Mouse (Mus musculus): ENCODE results near the gene Tmem51. TPM values are rescaled to one million over a fixed set of nuclear protein-coding genes. Genes with fewer than 3 reads are reported as not detected.
"Not testable (repeated sequence)": the region's sequence is repeated elsewhere in the genome, so short reads cannot be mapped to it uniquely, and the experiment has no call there.

Tmem51 gene
- polyA plus RNA-seq, 1 experiment from 2014 or later: 5.9 TPM

GRCm38 (mm10) chr4:142000581-142000980 lies 83.5 kb downstream of the Tmem51 start:
- Histone ChIP-seq H3K4me1 (peaks cover 13% of the 10 kb centered on the region), H3K4me3 (replicated peaks) (no peak overlapping the region), H3K27ac (replicated peaks) (no peak overlapping the region), H3K4me2 (no peak overlapping the region), H3K27me3 (replicated peaks) (no peaks in the 10 kb centered on the region), H3K9ac (replicated peaks) (no peak overlapping the region), H3K9me3 (replicated peaks) (no peaks in the 10 kb centered on the region), H3K36me3 (no peaks in the 10 kb centered on the region)
- ATAC-seq (ENCODE audit: low FRiP score): no peak
- 62% methylated on average over 9 of the region's 9 CpGs for WGBS

DNA sequence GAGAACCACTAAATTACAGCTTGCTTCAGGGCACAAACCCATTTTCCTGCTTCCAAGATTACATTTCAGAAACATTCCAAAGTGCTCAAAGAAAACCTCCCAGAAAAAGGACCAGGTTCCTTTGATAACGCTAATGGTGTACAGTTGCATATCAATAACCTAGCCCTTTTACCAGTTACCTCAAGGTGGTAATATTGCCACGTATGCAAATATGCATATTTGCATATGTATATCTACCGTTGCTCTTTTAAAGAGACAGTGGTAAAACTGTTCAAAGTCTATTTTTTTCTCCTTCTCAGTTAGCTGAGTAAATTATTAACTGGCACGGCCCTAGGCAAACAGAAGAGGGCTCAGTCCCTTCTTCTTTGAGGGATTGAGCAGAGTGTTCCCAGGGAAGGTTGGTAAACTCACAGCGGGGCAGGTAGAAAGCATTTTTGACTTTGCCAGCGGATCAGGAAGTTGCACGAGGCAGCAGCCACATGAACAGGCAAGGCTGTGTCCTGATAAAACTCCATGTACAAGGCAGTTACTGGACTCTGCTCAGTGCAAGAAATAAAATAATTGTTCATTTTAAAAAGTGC lies 84.5 kb downstream of the Tmem51 start:
- Histone ChIP-seq H3K27me3 (replicated peaks) (no peaks in the 10 kb centered on the region), H3K36me3 (no peaks in the 10 kb centered on the region), H3K4me1 (peaks cover 12% of the 10 kb centered on the region; the same call in 1 of the 2 replicates), H3K4me3 (replicated peaks) (no peak overlapping the region), H3K4me2 (no peak overlapping the region), H3K9me3 (replicated peaks) (no peaks in the 10 kb centered on the region), H3K9ac (replicated peaks) (no peak overlapping the region), H3K27ac (replicated peaks) (no peak overlapping the region)
- no peak for ATAC-seq (ENCODE audit: low FRiP score)
- 55% methylated on average over 7 of the region's 7 CpGs for WGBS

DNA sequence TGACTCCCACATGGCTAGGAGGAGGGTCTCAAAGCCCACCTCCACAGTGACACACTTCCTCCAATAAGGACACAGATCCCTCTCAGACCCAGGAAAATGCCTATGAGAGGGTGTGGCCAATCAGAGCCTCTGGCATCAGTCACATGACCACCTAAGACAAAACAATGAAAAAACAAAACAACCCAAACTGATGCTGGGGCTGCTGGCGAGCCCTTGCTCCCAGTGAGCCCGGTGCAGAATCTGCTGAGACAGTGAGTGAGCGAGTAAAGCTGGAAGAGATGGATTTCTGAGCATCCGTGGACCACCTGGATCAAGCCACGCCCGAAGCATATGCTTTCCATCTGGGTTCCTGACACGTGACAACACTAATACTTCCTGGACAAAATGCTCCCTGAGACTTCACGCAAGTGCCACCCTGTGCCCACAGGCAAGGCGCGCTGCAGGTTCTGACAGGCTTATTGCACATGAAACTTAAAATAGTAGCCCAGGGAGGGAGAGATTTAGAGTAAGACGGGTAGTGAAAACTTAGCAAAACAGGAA lies 85.8 kb downstream of the Tmem51 start:
- Histone ChIP-seq H3K4me2 (peak overlapping the region; percentile 60), H3K9me3 (replicated peaks) (no peaks in the 10 kb centered on the region), H3K4me1 (peaks cover 12% of the 10 kb centered on the region; the same call in 1 of the 2 replicates), H3K27ac (replicated peaks) (peak overlapping the region; percentile 37; the same call in 1 of the 2 replicates), H3K36me3 (no peaks in the 10 kb centered on the region), H3K4me3 (replicated peaks) (peak overlapping the region; percentile 42), H3K9ac (replicated peaks) (peak overlapping the region; percentile 41), H3K27me3 (replicated peaks) (no peaks in the 10 kb centered on the region)
- 26% methylated on average over 11 of the region's 11 CpGs for WGBS
- ATAC-seq (ENCODE audit: low FRiP score): peak; percentile 89

DNA sequence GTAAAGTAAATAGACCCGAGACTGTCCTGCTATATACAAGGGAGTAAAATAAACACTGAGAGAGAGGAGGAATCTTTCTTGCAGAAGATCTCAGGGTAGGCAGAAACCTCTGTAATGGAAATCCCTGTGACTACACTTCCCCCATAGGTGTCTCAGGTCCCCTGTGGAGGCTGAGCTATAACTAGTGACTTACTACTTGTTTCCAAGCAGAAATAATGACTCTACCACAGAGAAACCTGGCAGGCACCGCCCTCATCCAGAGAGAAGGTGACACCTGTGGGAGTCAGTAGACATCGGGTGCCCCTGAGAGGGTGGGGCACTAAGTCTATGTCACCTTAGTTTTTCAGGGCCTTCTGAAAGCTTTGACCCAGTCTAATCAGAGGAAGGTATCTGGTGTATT lies 87.2 kb downstream of the Tmem51 start:
- 77% methylated on average over 3 of the region's 3 CpGs for WGBS
- Histone ChIP-seq H3K36me3 (no peaks in the 10 kb centered on the region), H3K9ac (replicated peaks) (no peak overlapping the region), H3K27ac (replicated peaks) (no peak overlapping the region), H3K4me2 (no peak overlapping the region), H3K9me3 (replicated peaks) (no peaks in the 10 kb centered on the region), H3K4me1 (peaks cover 12% of the 10 kb centered on the region; the same call in 1 of the 2 replicates), H3K27me3 (replicated peaks) (no peaks in the 10 kb centered on the region), H3K4me3 (replicated peaks) (no peak overlapping the region)
- ATAC-seq (ENCODE audit: low FRiP score): no peak

DNA sequence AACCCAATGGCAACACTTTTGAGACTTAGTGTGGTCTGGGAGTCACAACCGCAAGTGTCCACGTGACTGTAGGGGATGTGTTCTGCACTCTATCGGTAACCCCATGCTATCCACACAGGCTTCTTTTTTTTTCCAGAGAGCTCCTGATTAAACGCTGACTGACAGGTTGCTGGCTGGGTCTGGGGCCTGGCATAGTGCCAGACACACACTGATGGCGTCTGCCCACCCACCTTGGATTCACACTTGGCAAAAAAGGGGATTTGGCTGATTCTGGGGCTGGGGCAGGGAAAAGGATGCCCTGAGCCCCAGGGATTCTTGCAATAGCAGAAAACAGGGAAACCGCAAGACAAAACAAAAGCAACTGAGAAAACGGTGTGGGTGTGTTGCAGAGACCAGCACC lies 88.0 kb downstream of the Tmem51 start:
- Histone ChIP-seq H3K4me2 (no peak overlapping the region), H3K27me3 (replicated peaks) (no peaks in the 10 kb centered on the region), H3K4me3 (replicated peaks) (no peak overlapping the region), H3K9ac (replicated peaks) (no peak overlapping the region), H3K27ac (replicated peaks) (no peak overlapping the region), H3K36me3 (no peaks in the 10 kb centered on the region), H3K4me1 (peaks cover 12% of the 10 kb centered on the region; the same call in 1 of the 2 replicates), H3K9me3 (replicated peaks) (no peaks in the 10 kb centered on the region)
- no peak for ATAC-seq (ENCODE audit: low FRiP score)
- WGBS: 60% methylated on average over 7 of the region's 7 CpGs

DNA sequence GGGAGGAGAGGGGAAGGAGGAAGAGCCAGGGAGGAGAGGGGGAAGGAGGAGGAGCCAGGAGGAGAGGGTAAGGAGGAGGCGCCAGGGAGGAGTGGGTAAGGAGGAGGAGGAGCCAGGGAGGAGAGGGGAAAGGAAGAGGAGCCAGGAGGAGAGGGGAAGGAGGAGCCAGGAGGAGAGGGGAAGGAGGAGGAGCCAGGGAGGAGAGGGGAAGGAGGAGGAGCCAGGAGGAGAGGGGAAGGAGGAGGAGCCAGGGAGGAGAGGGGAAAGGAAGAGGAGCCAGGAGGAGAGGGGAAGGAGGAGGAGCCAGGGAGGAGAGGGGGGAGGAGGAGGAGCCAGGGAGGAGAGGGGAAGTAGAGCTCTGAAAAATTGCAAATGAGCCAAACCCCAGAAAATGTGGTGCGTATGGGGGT lies 90.0 kb downstream of the Tmem51 start:
- not testable (repeated sequence) for H3K9ac ChIP-seq (replicated peaks); H3K4me3 ChIP-seq (replicated peaks); H3K36me3 ChIP-seq; ATAC-seq (ENCODE audit: low FRiP score); H3K27me3 ChIP-seq (replicated peaks); H3K4me2 ChIP-seq; H3K27ac ChIP-seq (replicated peaks); H3K9me3 ChIP-seq (replicated peaks)
- peaks cover 12% of the 10 kb centered on the region; the same call in 1 of the 2 replicates for H3K4me1 ChIP-seq
- 64% methylated on average over 2 of the region's 2 CpGs for WGBS

GRCm38 (mm10) chr4:141993347-141994061 lies 90.6 kb downstream of the Tmem51 start:
- Histone ChIP-seq H3K27me3 (replicated peaks) (no peaks in the 10 kb centered on the region), H3K4me2 (no peak overlapping the region), H3K4me3 (replicated peaks) (no peak overlapping the region), H3K9me3 (replicated peaks) (no peaks in the 10 kb centered on the region), H3K4me1 (peaks cover 9% of the 10 kb centered on the region; the same call in 1 of the 2 replicates), H3K27ac (replicated peaks) (no peak overlapping the region), H3K9ac (replicated peaks) (no peak overlapping the region), H3K36me3 (no peaks in the 10 kb centered on the region)
- WGBS: 81% methylated on average over 5 of the region's 5 CpGs
- no peak for ATAC-seq (ENCODE audit: low FRiP score)

- Histone ChIP-seq H3K9me3 (replicated peaks) (no peaks in the 10 kb centered on the region), H3K9ac (replicated peaks) (no peak overlapping the region), H3K4me1 (0 out of 2 replicates have a peak, but pooled peaks cover 1% of the 10 kb centered on the region), H3K4me2 (no peak overlapping the region), H3K27ac (replicated peaks) (no peak overlapping the region), H3K4me3 (replicated peaks) (no peak overlapping the region), H3K36me3 (no peaks in the 10 kb centered on the region), H3K27me3 (replicated peaks) (no peaks in the 10 kb centered on the region)
- no peak for ATAC-seq (ENCODE audit: low FRiP score)
- WGBS: 84% methylated on average over 14 of the region's 14 CpGs
Observed at GRCm38 (mm10) chr4:141992530-141993204, 91.4 kb downstream of the Tmem51 start.

DNA sequence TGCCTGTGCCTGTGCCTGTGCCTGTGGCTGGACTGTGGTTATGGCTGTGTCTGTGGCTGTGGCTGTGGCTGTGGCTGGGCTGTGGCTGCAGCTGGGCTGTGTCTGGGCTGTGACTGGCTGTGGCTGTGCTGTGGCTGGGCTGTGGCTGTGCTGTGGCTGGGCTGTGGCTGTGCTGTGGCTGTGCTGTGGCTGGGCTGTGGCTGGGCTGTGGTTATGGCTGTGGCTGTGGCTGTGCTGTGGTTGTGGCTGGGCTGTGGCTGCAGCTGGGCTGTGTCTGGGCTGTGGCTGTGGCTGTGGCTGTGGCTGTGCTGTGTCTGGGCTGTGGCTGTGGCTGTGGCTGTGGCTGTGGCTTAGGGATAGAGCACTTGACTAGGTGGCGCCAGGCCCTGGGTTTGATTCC lies 95.9 kb downstream of the Tmem51 start:
- H3K4me3 ChIP-seq (replicated peaks): no peak overlapping the region
- H3K36me3 ChIP-seq: no peaks in the 10 kb centered on the region
- H3K27ac ChIP-seq (replicated peaks): no peak overlapping the region
- no peaks in the 10 kb centered on the region for H3K4me1 ChIP-seq
- WGBS: 86% methylated on average over 1 of the region's 1 CpGs
- H3K27me3 ChIP-seq (replicated peaks): no peaks in the 10 kb centered on the region
- no peak overlapping the region for H3K4me2 ChIP-seq
- no peak overlapping the region for H3K9ac ChIP-seq (replicated peaks)
- no peak for ATAC-seq (ENCODE audit: low FRiP score)
- no peaks in the 10 kb centered on the region for H3K9me3 ChIP-seq (replicated peaks)

- 64% methylated on average over 3 of the region's 3 CpGs for WGBS
- H3K9me3 ChIP-seq (replicated peaks): no peaks in the 10 kb centered on the region
- no peak overlapping the region for H3K9ac ChIP-seq (replicated peaks)
Observed at GRCm38 (mm10) chr4:141983689-141984088, 100.4 kb downstream of the Tmem51 start.

DNA sequence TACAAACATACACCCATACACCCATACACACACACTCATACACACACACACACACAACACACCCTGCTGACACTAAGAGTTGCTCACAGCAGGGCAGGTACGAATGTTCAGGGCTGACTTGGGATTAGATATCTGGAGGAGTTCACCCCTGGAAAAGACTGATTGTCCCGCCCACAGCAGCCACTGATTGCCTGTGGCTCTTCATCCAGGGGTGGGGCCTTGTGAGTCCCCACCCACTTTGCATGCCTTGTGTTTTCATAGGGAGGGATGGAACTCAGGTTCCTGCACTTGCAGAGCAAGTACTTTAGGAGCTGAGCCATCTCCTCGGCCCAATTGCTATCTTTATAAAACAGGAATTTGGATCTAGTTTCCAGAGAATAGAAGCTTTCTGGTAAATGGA lies 102.6 kb downstream of the Tmem51 start:
- Histone ChIP-seq H3K27me3 (replicated peaks) (no peaks in the 10 kb centered on the region), H3K9me3 (replicated peaks) (no peaks in the 10 kb centered on the region), H3K4me1 (peaks cover 5% of the 10 kb centered on the region), H3K36me3 (no peaks in the 10 kb centered on the region), H3K9ac (replicated peaks) (no peak overlapping the region), H3K27ac (replicated peaks) (no peak overlapping the region), H3K4me2 (no peak overlapping the region), H3K4me3 (replicated peaks) (no peak overlapping the region)
- WGBS: 87% methylated on average over 3 of the region's 3 CpGs
- no peak for ATAC-seq (ENCODE audit: low FRiP score)

More at GRCm38 (mm10) chr4:141983689-141984088, 100.4 kb downstream of the Tmem51 start:
- no peak overlapping the region for H3K4me3 ChIP-seq (replicated peaks)
- no peak overlapping the region for H3K27ac ChIP-seq (replicated peaks)
- no peaks in the 10 kb centered on the region for H3K27me3 ChIP-seq (replicated peaks)
- no peak for ATAC-seq (ENCODE audit: low FRiP score)
- no peak overlapping the region for H3K4me2 ChIP-seq
- H3K4me1 ChIP-seq: peaks cover under 1% of the 10 kb centered on the region
- no peaks in the 10 kb centered on the region for H3K36me3 ChIP-seq

Measured in neural tube, embryonic 15.5 days (tissue).